Mouse (Mus musculus) liver, embryonic 11.5 days (tissue): ENCODE measurements at regions not wholly inside any gene's neighbourhood (a gene's known extent, or its start where the extent isn't known, plus 50 kb on each side); places are given as distances from the start of the nearest gene placed in this dataset.

Experiments
- ATAC-seq: fragments of 200-750 bp; cut with Nextera tagmentation; replicated peaks from 2 replicates; pipeline ENCODE4 v1.8.0; 2017; ENCODE audit warnings: moderate number of reproducible peaks, mild to moderate bottlenecking, moderate TSS enrichment, moderate library complexity; ENCODE audit not compliant: low FRiP score
- DNase-seq: peaks from one replicate; pipeline ENCODE4 v3.0.0-alpha.2; 2017; ENCODE audit warnings: low spot score
- H3K27ac ChIP-seq: fragments of 300-500 bp; sonication (generic); 2 replicates; pipeline ENCODE4 v1.5.1; 2014; ENCODE audit warnings: mild to moderate bottlenecking, low read depth, low read length, control low read depth
- H3K27me3 ChIP-seq: fragments of 300-500 bp; sonication (generic); replicated peaks from 2 replicates; pipeline ENCODE4 v1.6.1; 2014; ENCODE audit warnings: low read length, mixed read lengths; ENCODE audit not compliant: control insufficient read depth, insufficient read depth
- H3K36me3 ChIP-seq: fragments of 300-500 bp; sonication (generic); 2 replicates; pipeline ENCODE4 v1.6.1; 2014; ENCODE audit warnings: mild to moderate bottlenecking, low read length, moderate library complexity, mixed read lengths; ENCODE audit not compliant: control insufficient read depth, insufficient read depth
- H3K4me1 ChIP-seq: fragments of 300-500 bp; sonication (generic); replicated peaks from 2 replicates; pipeline ENCODE4 v1.6.1; 2014; ENCODE audit warnings: low read length, mixed read lengths; ENCODE audit not compliant: control insufficient read depth, insufficient read depth
- H3K4me2 ChIP-seq: fragments of 300-500 bp; sonication (generic); 2 replicates; pipeline ENCODE4 v1.6.1; 2014; ENCODE audit warnings: mild to moderate bottlenecking, control low read depth, moderate library complexity
- H3K4me3 ChIP-seq: fragments of 300-500 bp; sonication (generic); 2 replicates; pipeline ENCODE4 v1.5.1; 2014; ENCODE audit warnings: low read depth, low read length, control low read depth
- H3K9ac ChIP-seq: fragments of 300-500 bp; sonication (generic); 2 replicates; pipeline ENCODE4 v1.6.1; 2014; ENCODE audit warnings: low read depth, low read length, control low read depth
- H3K9me3 ChIP-seq: fragments of 300-500 bp; sonication (generic); 2 replicates; pipeline ENCODE4 v1.6.1; 2016; ENCODE audit warnings: low read length, inconsistent platforms, mixed read lengths; ENCODE audit not compliant: control insufficient read depth
- WGBS: fragments of 180-500 bp; shearing (Covaris S2); extraction: QIAGEN DNeasy Blood & Tissue Kit; methylation state at CpG from one replicate; pipeline ENCODE4 v1.1.7; 2014; 5-methylcytosine and 5-hydroxymethylcytosine counted together

DNA sequence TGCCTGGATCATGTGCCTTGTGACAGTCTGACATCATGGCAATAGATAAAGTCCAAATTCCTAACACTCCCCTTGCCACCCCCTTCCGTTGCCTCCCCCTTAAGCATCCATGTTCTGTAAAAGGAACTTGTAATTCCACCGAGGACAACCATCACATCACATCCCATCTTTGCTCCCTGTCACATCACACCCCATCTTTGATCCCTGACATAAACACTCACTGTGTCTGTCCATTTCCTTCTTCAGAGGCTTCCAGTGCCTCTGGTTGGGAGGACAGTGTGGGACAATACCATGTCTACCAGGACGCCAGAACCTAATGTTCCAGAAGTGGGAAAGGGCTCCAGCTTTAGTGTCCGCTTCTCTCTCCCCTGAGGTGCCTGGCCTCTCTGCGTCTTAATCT lies 223.6 kb downstream of the Tex36 start:
- DNase-seq (no peak), ATAC-seq (no peak)
- H3K9me3 ChIP-seq = no peaks in the 10 kb centered on the region
- H3K4me3 ChIP-seq = no peak overlapping the region
- H3K27me3 ChIP-seq = no peaks in the 10 kb centered on the region
- WGBS = 85% methylated on average over 5 of the region's 5 CpGs
- H3K4me2 ChIP-seq = no peak overlapping the region
- H3K36me3 ChIP-seq = no peaks in the 10 kb centered on the region
- H3K27ac ChIP-seq = no peak overlapping the region
- no peaks in the 10 kb centered on the region for H3K4me1 ChIP-seq
- H3K9ac ChIP-seq = no peak overlapping the region

GRCm38 (mm10) chr7:133376833-133377484 lies 225.0 kb downstream of the Tex36 start:
- WGBS = 65% methylated on average over 8 of the region's 8 CpGs
- Histone ChIP-seq H3K36me3 (no peaks in the 10 kb centered on the region), H3K27ac (no peak overlapping the region), H3K4me1 (no peaks in the 10 kb centered on the region), H3K9ac (no peak overlapping the region), H3K9me3 (no peaks in the 10 kb centered on the region), H3K4me3 (no peak overlapping the region), H3K4me2 (no peak overlapping the region), H3K27me3 (no peaks in the 10 kb centered on the region)
- DNase-seq = no peak
- no peak for ATAC-seq

- ATAC-seq (no peak), DNase-seq (no peak)
- no peak overlapping the region for H3K9ac ChIP-seq
- no peaks in the 10 kb centered on the region for H3K4me1 ChIP-seq
- H3K27ac ChIP-seq = no peak overlapping the region
- no peaks in the 10 kb centered on the region for H3K36me3 ChIP-seq
- H3K4me2 ChIP-seq = no peak overlapping the region
- no peaks in the 10 kb centered on the region for H3K27me3 ChIP-seq
- no peak overlapping the region for H3K4me3 ChIP-seq
- no peaks in the 10 kb centered on the region for H3K9me3 ChIP-seq
- 59% methylated on average over 2 of the region's 2 CpGs for WGBS
These were observed 229.3 kb downstream of the Tex36 start for GRCm38 (mm10) chr7:133372695-133373094.

- H3K9ac ChIP-seq = no peak overlapping the region
- H3K9me3 ChIP-seq = no peaks in the 10 kb centered on the region
- 76% methylated on average over 5 of the region's 5 CpGs for WGBS
- no peak for DNase-seq
- no peak for ATAC-seq
- no peak overlapping the region for H3K4me3 ChIP-seq
- H3K27me3 ChIP-seq = no peaks in the 10 kb centered on the region
- H3K36me3 ChIP-seq = no peaks in the 10 kb centered on the region
- no peaks in the 10 kb centered on the region for H3K4me1 ChIP-seq
- no peak overlapping the region for H3K4me2 ChIP-seq
- no peak overlapping the region for H3K27ac ChIP-seq
These were observed 231.4 kb downstream of the Tex36 start for GRCm38 (mm10) chr7:133370542-133370941.

DNA sequence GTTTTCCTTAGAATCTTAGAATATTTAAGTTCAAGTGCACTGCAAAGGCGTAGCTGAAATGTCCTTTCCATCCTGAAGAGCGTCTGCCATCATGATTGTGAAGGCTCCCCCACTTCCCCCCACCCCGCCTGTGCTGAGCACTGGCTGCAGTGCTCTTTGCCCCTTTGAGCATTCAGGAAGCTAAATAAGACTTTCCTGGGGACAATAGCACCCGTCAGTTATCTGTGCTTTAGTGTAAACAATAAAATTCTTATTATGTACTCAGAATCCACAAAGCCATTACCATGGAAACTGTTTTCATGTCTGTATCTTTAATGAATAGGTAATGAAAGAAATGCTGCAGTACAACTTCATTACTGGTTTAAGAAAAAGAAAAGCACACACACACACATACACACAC lies 237.4 kb downstream of the Tex36 start:
- Histone ChIP-seq H3K4me2 (no peak overlapping the region), H3K4me3 (no peak overlapping the region), H3K9ac (no peak overlapping the region), H3K4me1 (no peaks in the 10 kb centered on the region), H3K27ac (no peak overlapping the region), H3K27me3 (no peaks in the 10 kb centered on the region), H3K36me3 (no peaks in the 10 kb centered on the region), H3K9me3 (no peaks in the 10 kb centered on the region)
- ATAC-seq (no peak), DNase-seq (no peak)
- WGBS = 44% methylated on average over 4 of the region's 4 CpGs

DNA sequence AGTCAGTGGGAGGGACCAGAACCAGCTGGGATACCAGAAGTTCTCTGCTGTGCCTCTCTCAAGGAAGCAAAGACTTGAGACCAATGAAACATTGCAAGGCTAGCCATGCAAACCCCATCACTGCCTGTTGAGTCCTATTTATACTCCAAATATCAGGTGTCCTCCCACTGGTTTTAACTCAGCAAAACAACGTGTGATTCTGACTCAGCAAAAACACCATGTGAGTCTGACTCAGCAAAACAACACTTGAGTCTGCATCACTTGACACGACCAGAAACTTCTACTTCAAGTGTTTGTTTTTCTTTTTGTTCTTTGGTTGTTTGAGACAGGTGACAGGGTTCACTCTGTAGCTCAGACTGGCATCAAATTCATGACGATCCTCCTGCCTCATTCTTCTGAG lies 204.6 kb upstream of the Ctbp2 start:
- Histone ChIP-seq H3K9ac (no peak overlapping the region), H3K9me3 (no peaks in the 10 kb centered on the region), H3K27ac (no peak overlapping the region), H3K4me3 (no peak overlapping the region), H3K27me3 (no peaks in the 10 kb centered on the region), H3K4me2 (no peak overlapping the region), H3K36me3 (no peaks in the 10 kb centered on the region), H3K4me1 (no peaks in the 10 kb centered on the region)
- DNase-seq (no peak), ATAC-seq (no peak)
- WGBS = 67% methylated on average over 3 of the region's 3 CpGs

DNA sequence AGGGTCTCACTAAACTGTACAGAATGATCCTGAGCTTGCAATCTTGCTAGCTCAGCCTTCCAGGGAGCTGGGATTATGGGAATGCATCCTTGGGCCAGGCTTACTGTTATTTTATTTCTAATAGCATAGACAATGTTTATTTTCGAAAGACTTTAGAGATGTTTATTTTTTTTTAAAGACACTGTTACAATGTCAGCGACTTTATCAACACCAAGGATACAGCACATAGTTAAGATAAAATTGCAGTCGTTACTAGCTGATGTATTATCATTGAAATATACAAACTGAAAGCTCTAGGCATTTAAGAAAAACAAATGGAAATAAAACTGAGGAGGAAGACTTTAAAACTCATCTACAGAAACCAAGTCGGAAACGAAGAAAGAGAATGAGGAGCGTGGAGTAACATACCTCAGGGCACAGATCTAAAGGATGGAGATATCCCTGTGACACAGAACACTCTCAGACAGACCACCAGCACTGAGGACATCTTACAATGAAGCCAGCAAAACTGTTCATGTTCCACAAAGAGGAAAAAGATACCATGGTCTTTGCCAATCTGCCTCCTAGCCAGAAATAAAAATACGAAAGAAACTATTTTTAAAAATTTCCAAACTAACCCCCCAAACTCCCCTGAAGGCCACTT lies 201.5 kb upstream of the Ctbp2 start:
- no peak overlapping the region for H3K4me2 ChIP-seq
- no peak for ATAC-seq

DNA sequence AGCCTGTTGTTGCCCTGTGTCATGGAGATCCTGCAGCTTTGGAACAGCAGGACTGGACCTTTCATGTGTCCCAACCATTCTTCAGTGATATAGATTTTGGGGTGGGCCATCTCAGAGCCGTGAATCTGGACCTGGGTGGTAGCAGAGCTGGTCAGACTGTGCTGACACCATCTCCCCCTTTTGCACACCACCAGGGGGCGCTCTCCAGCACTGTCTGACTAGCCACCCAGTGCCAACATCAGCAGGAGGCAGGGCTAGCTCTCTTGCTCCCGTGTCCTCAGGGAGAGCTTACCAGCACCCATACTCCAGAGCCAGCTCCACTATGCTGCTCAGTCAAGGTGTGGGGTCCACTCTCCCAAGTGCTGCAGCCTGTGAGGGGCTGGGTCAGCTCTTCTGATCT lies 199.8 kb upstream of the Ctbp2 start:
- WGBS = 59% methylated on average over 3 of the region's 3 CpGs
- H3K27me3 ChIP-seq = no peaks in the 10 kb centered on the region
- no peak; the same call in 1 of the 2 replicates for ATAC-seq

More for the DNA sequence above, 201.5 kb upstream of the Ctbp2 start:
- Histone ChIP-seq H3K4me3 (no peak overlapping the region), H3K27ac (no peak overlapping the region), H3K4me1 (no peaks in the 10 kb centered on the region), H3K27me3 (no peaks in the 10 kb centered on the region), H3K36me3 (no peaks in the 10 kb centered on the region), H3K9ac (no peak overlapping the region), H3K9me3 (no peaks in the 10 kb centered on the region)
- 77% methylated on average over 7 of the region's 7 CpGs for WGBS
- DNase-seq = no peak

GRCm38 (mm10) chr7:133317511-133317910 lies 193.4 kb upstream of the Ctbp2 start:
- DNase-seq = no peak
- no peak overlapping the region for H3K4me3 ChIP-seq
- no peak overlapping the region for H3K27ac ChIP-seq
- no peaks in the 10 kb centered on the region for H3K27me3 ChIP-seq
- no peaks in the 10 kb centered on the region for H3K36me3 ChIP-seq
- H3K4me1 ChIP-seq = no peaks in the 10 kb centered on the region
- no peak overlapping the region for H3K9ac ChIP-seq
- H3K9me3 ChIP-seq = no peaks in the 10 kb centered on the region
- H3K4me2 ChIP-seq = no peak overlapping the region
- no peak for ATAC-seq

More for the DNA sequence above, 199.8 kb upstream of the Ctbp2 start:
- Histone ChIP-seq H3K4me2 (no peak overlapping the region), H3K9me3 (no peaks in the 10 kb centered on the region), H3K4me1 (no peaks in the 10 kb centered on the region), H3K9ac (no peak overlapping the region), H3K36me3 (no peaks in the 10 kb centered on the region), H3K4me3 (no peak overlapping the region), H3K27ac (no peak overlapping the region)
- no peak for DNase-seq
